Mouse (Mus musculus) hindbrain, postnatal 0 days (tissue): ENCODE measurements around the gene Alox12b. TPM values are rescaled to one million over a fixed set of nuclear protein-coding genes. Genes with fewer than 3 reads are reported as not detected.

Source experiments
- ATAC-seq: fragments of 200-750 bp; cut with Nextera tagmentation; 2 replicates; pipeline ENCODE4 v1.8.0; 2017; ENCODE audit warnings: mild to moderate bottlenecking, moderate TSS enrichment, moderate library complexity
- DNase-seq: peaks from one replicate; pipeline ENCODE4 v3.0.0-alpha.2; 2015; ENCODE audit warnings: low spot score
- H3K27ac ChIP-seq: fragments of 300-500 bp; sonication (generic); 2 replicates; pipeline ENCODE4 v1.5.1; 2014; ENCODE audit warnings: mild to moderate bottlenecking
- H3K27me3 ChIP-seq: fragments of 300-500 bp; sonication (generic); 2 replicates; pipeline ENCODE4 v1.6.1; 2014; ENCODE audit warnings: low read length, mixed read lengths; ENCODE audit not compliant: insufficient read depth
- H3K36me3 ChIP-seq: fragments of 300-500 bp; sonication (generic); 2 replicates; pipeline ENCODE4 v1.6.1; 2014; ENCODE audit warnings: low read length, mixed read lengths; ENCODE audit not compliant: insufficient read depth
- H3K4me1 ChIP-seq: fragments of 300-500 bp; sonication (generic); 2 replicates; pipeline ENCODE4 v1.6.1; 2014; ENCODE audit warnings: antibody characterized with exemption, low read length, mixed read lengths; ENCODE audit not compliant: insufficient read depth
- H3K4me2 ChIP-seq: fragments of 300-500 bp; sonication (generic); 2 replicates; pipeline ENCODE4 v1.6.1; 2014; ENCODE audit warnings: low read depth, mild to moderate bottlenecking, low read length, moderate library complexity, mixed read lengths
- H3K4me3 ChIP-seq: fragments of 300-500 bp; sonication (generic); 2 replicates; pipeline ENCODE4 v1.5.1; 2014; ENCODE audit warnings: low read length
- H3K9ac ChIP-seq: fragments of 300-500 bp; sonication (generic); replicated peaks from 2 replicates; pipeline ENCODE4 v1.6.1; 2014; ENCODE audit warnings: mild to moderate bottlenecking, low read length, moderate library complexity, mixed read lengths
- H3K9me3 ChIP-seq: fragments of 300-500 bp; sonication (generic); 2 replicates; pipeline ENCODE4 v1.6.1; 2016; ENCODE audit warnings: low read length, mixed read lengths
- CTCF ChIP-seq: IDR thresholded peaks from 2 replicates; pipeline ENCODE4 v1.5.1; 2016; ENCODE audit warnings: antibody characterized with exemption, control low read depth, low read depth
- WGBS: fragments of 180-500 bp; shearing (Covaris S2); extraction: QIAGEN DNeasy Blood & Tissue Kit; methylation state at CpG from one replicate; pipeline ENCODE4 v1.1.7; 2014; 5-methylcytosine and 5-hydroxymethylcytosine counted together
- polyA plus RNA-seq: library from polyadenylated mRNA; unstranded; fragments of >200 nt; fragmentation: Nextera tagmentation; extraction: Ambion mirVana; gene quantifications from 2 replicates; pipeline ENCODE4 v1.2.1, GENCODE M21; 2015
- total RNA-seq: library from RNA; depleted of rRNA; stranded (reverse); fragments of >200 nt; gene quantifications from 2 replicates; pipeline ENCODE4 v1.2.3, GENCODE M21; 2014

Alox12b gene
- total and polyA plus RNA-seq, 2 experiments from 2014 or later = 1.1 to 2.0 TPM

DNA sequence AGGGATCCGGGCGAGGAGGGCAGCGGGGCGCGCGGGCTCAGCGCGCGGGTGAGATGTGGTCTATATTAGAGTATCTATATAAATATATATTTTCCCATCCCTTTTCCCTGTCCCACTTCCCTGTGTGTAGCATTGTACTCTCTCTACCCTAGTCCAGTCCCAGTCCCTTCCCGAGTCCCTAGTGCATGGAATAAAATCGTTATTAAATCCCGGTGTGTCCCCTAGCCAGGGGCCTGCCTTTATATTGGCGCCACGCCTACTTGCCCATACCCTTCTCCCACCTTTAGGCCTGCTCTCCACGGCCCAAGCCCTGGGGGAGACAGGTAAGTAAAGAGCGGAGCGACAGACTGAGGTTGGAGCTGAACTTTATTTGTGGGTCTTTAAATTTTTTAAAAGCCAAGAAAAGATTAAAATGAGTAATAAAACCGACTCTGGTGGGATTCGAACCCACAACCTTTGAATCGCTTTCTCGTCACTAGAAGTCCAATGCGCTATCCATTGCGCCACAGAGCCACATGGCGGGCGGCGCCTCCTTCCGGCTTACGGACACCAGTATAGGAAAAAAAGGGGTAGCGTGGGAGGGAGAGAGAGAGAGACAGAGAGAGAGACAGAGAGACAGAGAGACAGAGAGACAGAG lies 33.6 kb upstream of the Alox12b start:
- peak overlapping the region; percentile 89 for H3K27ac ChIP-seq
- H3K4me3 ChIP-seq = peak overlapping the region; percentile 77
- peak overlapping the region; percentile 97 for H3K4me2 ChIP-seq
- H3K27me3 ChIP-seq = no peaks in the 10 kb centered on the region
- H3K9me3 ChIP-seq = no peaks in the 10 kb centered on the region
- TF ChIP-seq CTCF = peak; percentile 44
- peak; percentile 13 for ATAC-seq
- peak overlapping the region; percentile 74 for H3K9ac ChIP-seq
- peaks cover 19% of the 10 kb centered on the region for H3K4me1 ChIP-seq
- no peaks in the 10 kb centered on the region for H3K36me3 ChIP-seq
- peak; percentile 93 for DNase-seq
- WGBS = under 1% methylated on average over 29 of the region's 29 CpGs

DNA sequence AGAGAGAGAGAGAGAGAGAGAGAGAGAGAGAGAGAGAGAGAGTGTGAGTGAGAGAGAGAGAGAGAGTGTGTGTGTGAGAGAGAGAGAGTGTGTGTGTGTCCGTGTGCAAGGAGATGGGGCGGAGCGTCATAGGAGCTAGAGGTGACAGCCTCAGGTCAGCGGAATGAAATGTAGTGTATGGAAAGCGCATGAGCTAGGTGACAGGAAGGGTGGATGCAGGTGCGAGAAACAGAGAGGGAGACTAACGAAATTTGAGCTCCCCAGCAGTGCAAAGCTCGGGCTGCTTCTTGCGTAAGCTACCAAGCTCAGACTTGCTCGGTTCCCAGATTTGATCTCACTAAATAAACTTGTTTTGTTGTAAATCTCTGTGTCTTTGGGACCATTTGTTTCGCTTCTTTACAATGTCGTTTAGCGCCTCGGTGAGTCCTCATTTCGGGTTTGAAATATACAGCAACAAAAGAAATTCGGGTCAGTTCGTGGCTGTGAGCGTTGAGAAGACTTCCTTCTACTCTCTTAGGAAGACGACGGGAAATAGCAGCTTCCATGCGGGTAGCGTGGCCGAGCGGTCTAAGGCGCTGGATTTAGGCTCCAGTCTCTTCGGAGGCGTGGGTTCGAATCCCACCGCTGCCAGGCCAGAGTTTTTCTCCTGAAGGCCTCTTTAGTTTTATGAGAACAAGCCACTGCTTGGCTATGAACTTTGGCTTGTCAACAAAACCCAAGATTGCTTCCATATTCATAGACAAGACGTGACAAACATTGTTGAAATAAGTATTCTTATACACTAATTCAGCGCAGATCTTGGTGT lies 32.9 kb upstream of the Alox12b start:
- DNase-seq (peak; percentile 95), ATAC-seq (peak; percentile 60)
- peak overlapping the region; percentile 89 for H3K27ac ChIP-seq
- H3K4me3 ChIP-seq = peak overlapping the region; percentile 77
- H3K4me1 ChIP-seq = peaks cover 19% of the 10 kb centered on the region
- WGBS = under 1% methylated on average over 31 of the region's 31 CpGs
- peak overlapping the region; percentile 58 for H3K9ac ChIP-seq
- H3K27me3 ChIP-seq = no peaks in the 10 kb centered on the region
- TF ChIP-seq CTCF = no peak
- peak overlapping the region; percentile 97 for H3K4me2 ChIP-seq
- H3K9me3 ChIP-seq = no peaks in the 10 kb centered on the region
- no peaks in the 10 kb centered on the region for H3K36me3 ChIP-seq

DNA sequence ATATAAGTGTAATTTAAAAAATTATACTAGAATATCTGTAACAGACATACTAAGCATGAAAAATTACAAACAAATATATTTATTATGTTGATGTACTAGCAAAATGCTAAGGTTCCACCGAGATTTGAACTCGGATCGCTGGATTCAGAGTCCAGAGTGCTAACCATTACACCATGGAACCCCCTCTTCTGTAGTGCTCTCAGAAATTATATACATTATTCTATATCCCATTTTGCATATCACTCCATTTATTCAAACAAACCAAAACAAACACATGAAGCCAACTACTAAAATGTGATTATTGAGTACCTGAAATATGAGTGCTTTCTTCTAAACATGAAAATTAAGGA lies 32.3 kb upstream of the Alox12b start:
- DNase-seq (peak; percentile 91), ATAC-seq (0 out of 2 replicates have a peak, but pooled peaks have one; percentile 32)
- TF ChIP-seq CTCF = no peak
- no peaks in the 10 kb centered on the region for H3K9me3 ChIP-seq
- no peak overlapping the region for H3K9ac ChIP-seq
- no peaks in the 10 kb centered on the region for H3K36me3 ChIP-seq
- H3K27ac ChIP-seq = no peak overlapping the region
- peak overlapping the region; percentile 97 for H3K4me2 ChIP-seq
- H3K4me1 ChIP-seq = peaks cover 19% of the 10 kb centered on the region
- no peaks in the 10 kb centered on the region for H3K27me3 ChIP-seq
- WGBS = 0% methylated on average over 3 of the region's 3 CpGs
- H3K4me3 ChIP-seq = peak overlapping the region; percentile 77

DNA sequence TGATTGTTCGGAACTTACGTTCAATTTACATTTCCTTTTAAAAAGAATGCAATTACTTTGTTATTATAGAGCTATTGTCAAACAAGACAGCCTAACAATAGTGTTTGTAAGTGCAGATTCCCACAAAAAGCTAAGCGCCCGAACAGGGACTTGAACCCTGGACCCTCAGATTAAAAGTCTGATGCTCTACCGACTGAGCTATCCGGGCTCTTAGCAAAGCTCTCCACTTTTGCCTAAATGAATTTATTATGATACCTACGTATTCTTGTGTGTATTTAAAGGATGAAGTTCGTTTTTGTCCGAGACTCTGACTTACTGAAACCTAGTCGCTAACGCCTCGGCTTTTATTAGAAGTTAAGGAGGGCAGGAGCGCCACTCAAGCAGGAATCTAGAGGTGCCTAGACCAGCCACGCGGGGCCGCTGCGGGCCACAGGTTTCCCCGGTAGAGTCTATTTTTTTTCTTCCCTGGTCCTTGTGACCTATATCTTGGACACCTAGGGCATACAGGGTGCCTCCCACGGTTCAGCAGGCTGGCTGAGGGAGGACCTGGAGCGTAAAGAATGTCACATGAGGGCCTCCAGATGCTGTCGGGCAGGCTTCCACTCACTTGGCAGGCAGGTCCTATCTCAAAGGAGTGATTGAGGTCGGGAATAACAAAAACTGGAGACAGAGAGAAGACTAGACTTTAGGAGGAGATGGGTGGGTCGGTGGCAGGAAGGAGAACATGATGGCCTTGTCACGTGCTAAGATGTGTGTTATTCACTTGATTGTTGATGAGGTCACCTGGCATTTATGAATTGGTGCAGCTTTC lies 31.5 kb upstream of the Alox12b start:
- Histone ChIP-seq H3K27me3 (no peaks in the 10 kb centered on the region), H3K36me3 (no peaks in the 10 kb centered on the region), H3K9me3 (no peaks in the 10 kb centered on the region), H3K4me1 (peaks cover 15% of the 10 kb centered on the region), H3K27ac (peak overlapping the region; percentile 87), H3K4me3 (peak overlapping the region; percentile 57), H3K4me2 (peak overlapping the region; percentile 81), H3K9ac (peak overlapping the region; percentile 52)
- WGBS = under 1% methylated on average over 24 of the region's 24 CpGs
- peak; percentile 68 for TF ChIP-seq CTCF
- ATAC-seq (peak; percentile 48), DNase-seq (peak; percentile 93)

DNA sequence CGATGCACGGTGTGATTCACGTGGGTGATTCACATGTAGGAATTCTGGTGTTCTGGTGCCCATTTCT lies 31.1 kb upstream of the Alox12b start, which contains the start of gene Aloxe3:
Gene Aloxe3 (plus strand): TSS at position 45 of the 67 bp plus-strand sequence.
- Histone ChIP-seq H3K27me3 (no peaks in the 10 kb centered on the region), H3K4me2 (peak within 1 kb of the TSS; percentile 81), H3K9ac (peak within 1 kb of the TSS; percentile 52), H3K4me3 (peak within 1 kb of the TSS; percentile 57), H3K27ac (peak within 1 kb of the TSS; percentile 87), H3K36me3 (no peaks in the 10 kb centered on the region), H3K9me3 (no peaks in the 10 kb centered on the region), H3K4me1 (peaks cover 12% of the 10 kb centered on the region)
- no peak for ATAC-seq
- WGBS = 0% methylated on average over 3 of the region's 3 CpGs
- no peak for DNase-seq
- no peak for TF ChIP-seq CTCF

DNA sequence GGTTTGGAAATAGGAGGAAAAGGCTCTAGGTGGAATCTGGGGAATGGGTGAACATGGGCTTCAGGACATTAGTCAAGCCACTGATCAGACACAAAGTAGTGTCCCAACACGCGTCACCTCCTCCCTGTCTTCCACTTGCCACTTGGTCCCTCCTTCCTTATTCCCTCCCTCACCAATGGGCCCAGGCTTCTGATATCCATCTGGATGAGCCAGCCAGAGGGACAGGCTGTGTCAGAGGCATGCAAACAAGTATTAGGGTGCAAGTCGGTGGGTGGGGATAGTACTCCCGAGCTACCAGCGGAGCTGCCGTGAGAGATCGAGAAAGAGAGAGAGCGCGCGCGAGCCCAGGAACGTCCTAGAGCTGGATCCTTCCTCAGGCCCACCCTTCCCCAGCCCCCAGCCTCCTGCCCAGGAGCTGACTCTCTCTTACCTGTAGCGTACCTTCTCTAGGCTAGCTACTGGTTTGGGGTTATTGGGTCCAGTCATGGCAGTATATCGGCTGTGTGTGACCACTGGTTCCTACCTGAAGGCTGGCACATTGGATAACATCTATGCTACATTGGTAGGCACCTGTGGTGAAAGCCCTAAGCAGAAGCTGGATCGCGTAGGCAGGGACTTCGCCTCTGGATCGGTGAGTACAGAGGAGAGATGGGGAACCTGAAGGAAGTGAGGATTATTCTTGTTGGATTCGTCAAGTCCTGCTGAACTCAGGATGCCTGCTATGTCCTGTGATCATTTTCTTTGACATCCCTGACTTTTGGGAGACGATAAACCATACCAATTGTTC lies 30.7 kb upstream of the Alox12b start:
- Histone ChIP-seq H3K4me3 (peak overlapping the region; percentile 57), H3K27me3 (no peaks in the 10 kb centered on the region), H3K9ac (peak overlapping the region; percentile 52), H3K36me3 (no peaks in the 10 kb centered on the region), H3K4me2 (peak overlapping the region; percentile 81), H3K9me3 (no peaks in the 10 kb centered on the region), H3K4me1 (peaks cover 9% of the 10 kb centered on the region; the same call in 1 of the 2 replicates), H3K27ac (peak overlapping the region; percentile 87)
- 9% methylated on average over 20 of the region's 20 CpGs for WGBS
- peak; percentile 31 for DNase-seq
- TF ChIP-seq CTCF = no peak
- ATAC-seq = no peak
